Mouse (Mus musculus) kidney, postnatal 10 days (tissue): ENCODE data around the gene Arhgap17.
A peak's percentile ranks its signal among the peaks of the same experiment; 100 is the strongest.

Experiments
- DNase-seq: peaks from one replicate; pipeline ENCODE4 v3.0.0; 2021; ENCODE audit warnings: mixed read lengths

Gene Arhgap17

DNA sequence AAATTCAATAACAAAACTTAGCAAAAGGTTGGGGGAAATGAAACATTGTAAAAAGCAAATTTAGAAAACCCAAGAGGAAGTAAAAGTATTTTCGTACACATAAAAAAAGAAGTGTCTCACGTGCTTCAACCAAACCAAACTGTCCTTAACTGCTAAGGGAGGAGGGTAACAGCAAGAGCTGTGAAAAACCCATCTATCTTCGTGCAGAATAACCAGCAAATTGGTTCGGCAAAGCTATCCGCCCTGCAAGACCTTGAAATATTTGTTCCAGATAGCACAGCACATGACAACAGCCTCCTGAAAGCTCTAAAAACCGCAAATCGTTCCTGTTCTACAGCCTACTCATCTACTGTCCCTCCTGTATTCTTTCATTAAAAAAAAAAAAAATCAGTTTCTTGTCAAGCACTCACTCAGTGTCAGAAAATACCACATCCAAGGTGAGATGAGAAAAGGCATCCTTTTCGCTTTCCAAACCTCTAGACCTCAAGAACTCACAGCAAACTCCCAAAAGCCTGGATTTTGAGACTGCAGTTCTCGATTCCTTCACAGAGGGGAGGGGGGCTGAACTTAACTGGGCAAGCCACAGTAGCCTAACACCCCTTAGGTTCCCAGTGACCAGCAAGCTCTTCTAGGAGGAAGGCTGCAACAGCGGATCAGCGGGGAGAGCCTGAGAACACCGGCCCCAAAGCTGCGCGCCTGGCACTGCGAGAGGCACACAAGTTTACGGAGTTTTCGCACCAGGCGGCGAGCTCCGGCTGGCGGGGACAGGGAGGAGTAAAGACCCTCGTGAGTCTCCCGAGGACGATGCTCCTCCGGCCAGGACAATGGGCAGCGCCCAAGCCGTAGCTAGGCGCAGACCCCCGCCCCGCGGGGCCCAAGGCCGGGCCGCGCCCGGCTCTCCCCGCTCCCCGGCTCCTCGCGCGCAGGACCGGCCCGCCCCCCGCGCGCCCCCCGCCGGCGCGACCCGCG is 653 bp downstream of the Arhgap17 start:
- DNase-seq = peak; percentile 71

DNA sequence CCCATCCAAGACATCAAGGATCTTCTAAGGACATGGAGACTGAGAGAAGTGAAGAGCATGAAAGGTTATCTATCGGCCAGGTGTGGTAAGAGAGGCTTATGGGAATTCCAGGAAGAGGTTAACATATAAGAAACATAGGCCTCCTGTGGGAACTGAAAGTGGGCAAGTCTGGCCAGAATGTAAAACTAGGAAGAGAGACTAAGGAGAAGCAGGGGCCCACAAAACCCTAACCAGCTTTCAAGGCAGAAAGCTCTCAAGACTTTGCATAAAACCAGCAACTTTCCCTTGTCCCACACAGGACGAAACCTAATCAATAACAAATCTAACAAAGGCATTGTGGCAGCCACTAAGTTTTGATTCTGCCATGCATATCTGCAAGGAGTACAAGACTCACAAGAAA is 1.5 kb downstream of the Arhgap17 start:
- no peak for DNase-seq

DNA sequence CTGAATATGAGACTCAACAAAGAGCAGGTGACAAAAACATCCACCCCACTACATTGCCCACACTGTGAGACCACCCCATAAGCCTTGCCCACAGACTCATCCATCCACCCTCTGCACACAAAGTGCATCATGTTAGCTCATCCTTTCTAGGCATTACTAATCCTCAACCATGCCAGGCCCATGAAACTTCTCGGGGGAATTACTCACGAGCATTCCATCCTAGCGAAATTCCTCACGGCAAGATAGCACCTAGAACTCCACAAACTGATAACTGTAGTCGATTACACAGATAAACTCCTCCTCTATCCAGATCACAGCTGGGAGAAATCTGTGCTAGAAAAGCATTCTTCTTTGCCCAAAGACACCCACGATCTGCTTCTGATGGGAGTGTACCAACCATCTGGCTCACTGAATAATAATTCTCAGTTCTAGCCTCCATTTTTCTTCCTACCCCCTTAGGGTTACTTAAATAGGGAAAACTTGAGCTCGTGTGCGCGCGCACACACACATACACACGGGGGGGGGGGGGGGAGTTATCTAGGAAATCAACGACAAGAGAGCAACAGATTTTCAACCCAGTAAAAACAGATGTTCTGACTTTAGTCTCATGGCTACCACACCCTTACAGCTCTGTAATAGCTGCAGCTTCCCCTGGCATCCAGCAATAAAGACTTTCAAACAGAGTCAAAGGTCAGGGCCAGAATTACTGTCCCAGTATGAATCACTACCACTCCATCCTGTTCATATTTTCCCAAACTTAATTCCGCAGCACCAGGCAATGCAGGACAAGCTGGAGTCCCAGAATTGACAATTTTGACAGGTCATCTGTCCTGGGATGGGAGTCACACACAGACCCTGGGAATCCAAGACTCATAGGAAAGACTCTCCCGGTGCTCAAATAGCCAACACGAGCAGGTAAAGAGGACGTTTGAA is 2.2 kb downstream of the Arhgap17 start:
- DNase-seq = no peak

DNA sequence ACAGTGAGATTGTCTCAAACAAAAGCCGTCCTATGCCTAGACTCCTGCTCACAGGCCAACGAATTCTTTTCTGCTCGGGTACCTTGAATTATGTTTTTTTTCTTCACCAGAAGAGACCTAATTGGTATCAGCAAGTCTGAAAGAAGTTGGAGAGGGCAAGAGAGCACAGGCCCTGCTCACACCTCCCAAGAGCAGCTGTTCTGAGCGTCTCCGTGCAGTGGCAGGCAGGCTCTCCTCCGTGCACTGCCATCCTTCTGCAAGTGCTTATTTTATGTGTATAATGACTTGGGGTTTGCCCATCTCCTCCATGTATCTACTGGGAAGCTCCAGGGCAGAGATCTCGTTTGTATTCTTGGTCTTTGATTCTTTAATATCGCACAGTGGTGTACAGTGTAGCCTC is 2.9 kb downstream of the Arhgap17 start:
- DNase-seq = no peak

DNA sequence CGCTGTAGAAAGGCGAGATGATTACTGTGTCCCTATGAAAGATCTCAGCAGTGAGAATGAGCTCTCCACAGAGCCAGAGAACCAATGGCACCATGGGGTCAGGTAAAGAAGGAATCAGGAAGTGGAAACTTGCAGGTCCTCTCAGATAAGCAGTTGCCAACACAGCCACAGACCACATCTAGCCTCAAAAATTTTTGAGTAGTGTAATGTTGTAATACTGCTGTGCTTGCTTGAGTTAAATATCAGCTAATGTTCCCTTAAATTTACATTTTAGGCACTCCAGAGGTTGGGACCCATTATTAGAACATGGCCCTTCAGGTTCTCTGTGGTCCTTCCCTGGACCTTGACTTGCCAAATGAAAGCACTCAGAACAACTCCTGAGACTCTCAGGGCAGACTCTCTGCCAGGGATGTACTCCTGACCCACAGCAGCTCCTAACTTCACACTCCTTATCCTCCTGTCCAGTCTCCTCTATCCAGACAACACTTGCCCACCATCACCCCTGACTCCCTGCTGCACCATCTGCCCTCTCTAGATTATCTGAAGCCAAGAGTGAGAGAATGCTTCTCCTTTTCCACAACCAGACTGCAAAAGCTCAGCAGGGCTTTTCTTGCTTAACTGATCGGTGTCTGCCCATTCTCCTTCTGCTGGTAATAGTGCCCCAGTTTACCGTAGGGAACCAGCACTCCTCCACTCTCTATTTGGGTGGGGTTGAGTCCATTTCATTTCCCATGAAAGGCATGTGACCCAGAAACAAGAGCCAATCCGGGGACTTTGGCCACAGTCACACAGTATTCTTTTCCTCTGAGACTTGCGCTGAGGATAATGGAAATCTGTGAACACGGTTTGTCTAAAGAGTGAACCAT is 3.6 kb downstream of the Arhgap17 start:
- DNase-seq = no peak

DNA sequence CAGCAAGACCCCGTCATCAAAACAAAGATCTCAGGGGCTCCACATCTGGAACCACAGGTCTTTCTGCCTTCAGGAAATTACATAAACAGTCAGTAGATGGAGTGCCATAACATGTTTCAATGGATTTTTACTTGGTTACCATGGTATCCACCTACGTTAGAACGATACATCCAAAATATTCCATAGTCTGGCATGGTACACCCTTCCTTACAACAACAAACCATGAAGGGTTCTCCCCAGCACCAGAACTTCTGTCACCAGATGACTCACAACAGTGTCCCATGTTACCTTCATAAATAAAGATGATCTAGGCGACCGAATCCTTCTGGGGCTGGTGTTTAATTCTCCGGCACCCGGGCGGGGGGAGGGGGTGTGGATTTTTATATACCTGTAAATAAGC is 5.7 kb downstream of the Arhgap17 start:
- no peak for DNase-seq

DNA sequence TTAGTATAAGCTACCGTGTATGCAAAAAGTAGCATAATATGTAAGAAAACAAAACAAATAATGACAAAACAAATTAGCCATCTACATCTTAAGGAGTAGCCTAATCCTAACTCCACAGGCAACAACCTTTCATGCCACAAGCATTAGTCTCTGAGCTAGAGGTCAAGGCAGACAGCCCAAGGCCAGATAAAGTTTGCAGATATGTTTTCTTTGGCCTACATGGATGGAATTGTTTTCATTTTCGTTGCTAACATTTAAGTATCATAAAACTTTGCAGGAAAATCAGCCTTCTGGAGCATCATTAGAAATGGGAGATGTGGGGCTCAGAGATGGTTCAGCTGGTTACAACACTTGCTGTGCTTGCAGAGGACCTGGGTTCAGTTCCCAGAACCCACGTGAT is 6.9 kb downstream of the Arhgap17 start:
- peak; percentile 30 for DNase-seq

DNA sequence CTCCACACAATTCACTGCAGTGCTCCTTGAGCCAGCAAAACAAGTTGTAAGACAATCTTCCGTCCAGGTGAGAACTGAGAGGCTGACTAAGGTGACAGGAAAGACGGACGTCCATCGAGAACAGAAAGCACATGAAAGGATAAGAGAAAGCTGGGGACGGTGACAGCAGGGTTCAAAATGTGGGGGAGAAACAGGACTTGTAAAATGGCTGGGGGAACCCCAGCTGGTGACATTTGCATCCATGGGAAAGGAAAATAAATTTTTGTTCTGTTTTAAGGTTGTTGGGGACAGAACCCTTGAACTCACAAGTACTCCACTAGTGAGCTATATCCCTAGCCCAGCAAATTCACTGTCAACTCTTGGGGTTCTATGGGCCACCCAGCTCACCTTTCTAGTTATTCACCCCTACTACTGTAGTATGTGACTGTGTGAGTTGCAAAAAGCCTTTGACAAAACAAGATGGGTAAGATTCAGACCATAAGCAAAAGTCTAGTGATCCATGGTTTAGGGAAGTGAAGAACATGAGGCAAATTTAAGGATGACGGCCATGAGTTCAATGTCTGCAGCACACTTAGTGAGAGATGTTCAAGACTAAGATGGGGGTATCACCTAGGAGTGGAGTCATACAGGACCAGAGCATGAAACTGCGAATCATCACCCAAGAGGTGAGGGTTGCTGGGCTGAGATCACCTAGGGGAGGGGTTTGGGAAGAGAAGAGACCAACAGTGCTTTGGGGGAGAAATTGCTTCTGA is 8.3 kb downstream of the Arhgap17 start:
- DNase-seq = no peak

DNA sequence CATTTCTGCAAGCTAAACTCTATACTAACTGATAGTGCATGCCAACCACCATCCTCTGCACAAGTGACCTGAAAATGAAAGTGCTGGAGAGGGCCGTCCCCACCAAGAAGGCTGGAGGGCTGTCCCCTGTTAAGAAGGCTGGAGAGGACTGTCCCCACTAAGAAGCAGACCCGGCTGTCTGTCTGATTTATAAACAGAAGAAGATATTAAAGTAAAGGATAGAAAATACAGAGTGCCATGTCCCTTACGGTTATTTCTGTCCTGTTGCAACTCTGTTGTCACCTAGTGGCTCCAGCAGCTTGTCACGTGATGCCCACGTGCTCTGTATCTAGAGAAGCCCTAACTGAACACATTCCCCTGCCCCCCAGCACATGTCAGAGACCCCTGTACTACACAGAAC is 9.5 kb downstream of the Arhgap17 start:
- no peak for DNase-seq

DNA sequence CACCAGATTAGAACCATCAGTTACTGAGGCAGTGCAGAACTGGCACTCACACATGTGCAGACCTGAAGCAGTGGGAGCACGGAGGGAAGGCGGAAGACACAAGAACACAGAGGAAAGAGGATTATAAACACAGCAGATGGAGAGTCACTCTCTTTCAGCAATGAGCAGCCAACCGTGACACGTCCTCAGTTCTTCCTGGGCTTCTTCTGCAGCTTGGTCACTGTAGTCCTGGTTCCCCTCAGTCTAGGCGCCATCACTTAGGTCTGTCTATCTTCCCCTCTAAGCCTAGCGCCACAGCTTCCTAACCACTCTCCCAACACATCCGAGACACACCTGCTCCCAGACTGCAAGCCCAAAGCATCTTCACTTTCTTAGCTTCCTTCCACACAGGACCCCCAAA is 10.6 kb downstream of the Arhgap17 start:
- no peak for DNase-seq

DNA sequence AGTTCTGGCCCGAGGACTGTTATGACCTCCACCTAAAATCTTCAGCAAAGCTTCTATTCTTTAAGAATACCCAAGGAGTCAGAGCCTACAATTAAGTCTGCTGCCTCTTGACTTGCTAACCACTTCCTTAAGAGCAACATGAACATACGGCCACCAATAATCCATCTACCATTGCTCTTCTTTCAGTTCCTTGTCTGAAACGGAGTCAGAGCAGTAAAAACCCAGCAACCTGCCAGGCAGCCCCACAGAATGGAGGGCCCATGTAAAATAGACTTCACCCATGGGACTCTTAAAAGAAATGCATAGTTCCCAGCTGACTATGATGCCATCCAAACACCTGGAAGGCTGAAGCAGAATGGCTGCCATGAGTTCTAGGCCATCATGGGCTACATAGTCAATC is 13.6 kb downstream of the Arhgap17 start:
- DNase-seq = no peak

DNA sequence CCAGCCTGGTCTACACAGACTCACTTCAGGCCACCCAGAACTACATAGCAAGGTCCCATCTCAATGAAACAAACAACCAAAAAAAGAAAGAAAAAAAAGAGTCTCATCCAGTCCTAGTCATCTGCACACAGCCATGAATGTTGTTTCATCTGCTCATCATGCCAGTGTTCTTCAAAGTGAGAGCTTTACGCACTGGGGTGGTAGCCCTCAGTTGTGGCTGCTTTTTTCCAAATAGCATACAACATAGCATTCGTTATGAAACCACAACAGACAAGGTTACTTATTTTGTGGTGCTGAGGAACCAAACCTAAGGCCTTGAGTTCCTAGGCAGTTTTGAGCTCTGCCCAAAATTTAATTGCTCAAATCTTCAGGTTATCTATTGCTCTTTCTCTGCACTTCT is 14.9 kb downstream of the Arhgap17 start:
- DNase-seq = no peak

DNA sequence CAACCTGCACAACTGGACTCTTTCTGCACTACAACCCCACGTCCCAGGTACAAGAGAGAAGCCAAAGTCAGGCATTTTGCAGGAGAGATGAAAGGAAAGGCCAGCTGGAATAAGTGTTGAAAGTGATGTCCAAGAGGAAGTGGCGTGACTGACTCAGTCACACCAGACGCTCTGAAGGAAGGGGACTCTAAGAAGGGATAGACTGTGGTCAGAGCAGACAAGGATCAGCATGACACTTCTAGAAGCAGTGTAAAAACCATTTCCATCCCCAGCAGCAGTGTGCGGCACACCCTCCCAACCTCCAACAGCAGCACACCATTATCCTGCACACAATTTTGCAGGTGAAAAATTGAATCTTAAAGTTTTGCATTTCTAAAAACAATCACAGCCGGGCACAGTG is 15.3 kb downstream of the Arhgap17 start:
- DNase-seq = no peak

DNA sequence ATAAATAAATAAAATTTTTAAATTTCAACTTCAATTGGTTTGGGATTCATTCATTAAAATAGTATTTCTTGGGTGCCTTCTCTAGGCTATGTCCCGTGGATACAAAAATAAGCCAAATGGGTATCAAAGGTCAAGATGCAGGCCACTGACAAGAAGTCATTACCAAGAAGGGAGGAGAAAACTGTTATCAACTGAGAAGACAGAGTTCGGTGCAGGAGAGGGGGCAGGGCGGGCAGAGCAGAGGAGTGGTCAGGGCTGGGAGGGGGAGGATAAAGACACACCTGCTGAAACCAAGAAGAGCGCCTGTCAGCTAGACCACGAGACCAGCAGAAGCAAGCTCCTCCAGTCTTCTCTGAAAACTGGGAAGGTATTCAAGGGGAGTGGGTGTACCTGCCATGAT is 15.8 kb downstream of the Arhgap17 start:
- no peak for DNase-seq

DNA sequence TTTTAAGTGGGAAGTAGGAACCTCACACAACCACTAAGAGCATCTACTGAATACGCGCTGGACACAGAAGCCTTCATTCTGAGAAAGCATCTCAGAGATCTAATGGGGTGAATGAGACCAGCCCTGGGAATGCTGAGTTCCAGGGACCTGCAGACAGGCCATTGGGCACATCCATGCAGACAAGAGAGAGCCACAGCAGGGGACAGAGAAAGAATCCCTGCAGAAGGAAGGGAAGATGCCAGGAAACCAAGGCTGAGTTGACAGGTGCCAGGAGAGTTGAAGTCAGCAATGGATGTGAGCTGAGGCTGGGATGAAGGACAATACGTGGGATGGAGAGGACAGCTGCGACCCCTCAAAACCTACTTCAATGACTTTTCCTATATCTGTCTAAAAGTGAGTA is 16.6 kb downstream of the Arhgap17 start:
- no peak for DNase-seq

DNA sequence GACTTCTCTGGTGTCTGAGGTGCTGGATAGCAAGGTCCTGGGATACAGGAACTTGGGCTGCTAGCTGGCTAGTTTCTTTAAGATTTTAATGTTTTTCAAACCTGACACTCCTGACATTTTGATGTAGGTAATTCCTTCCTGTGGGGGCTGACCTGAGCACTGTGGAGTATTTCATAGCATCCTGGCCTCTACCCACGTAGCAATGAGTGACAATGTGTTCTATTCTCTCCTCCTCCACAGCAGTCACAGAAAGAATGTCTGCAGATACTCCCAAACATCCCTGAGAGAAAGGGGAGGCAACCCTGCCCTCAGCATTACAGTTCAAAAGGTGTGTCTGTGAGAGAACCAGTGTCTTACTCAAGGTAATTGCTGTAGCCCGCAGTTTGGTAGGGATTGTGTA is 19.5 kb downstream of the Arhgap17 start:
- DNase-seq = no peak

DNA sequence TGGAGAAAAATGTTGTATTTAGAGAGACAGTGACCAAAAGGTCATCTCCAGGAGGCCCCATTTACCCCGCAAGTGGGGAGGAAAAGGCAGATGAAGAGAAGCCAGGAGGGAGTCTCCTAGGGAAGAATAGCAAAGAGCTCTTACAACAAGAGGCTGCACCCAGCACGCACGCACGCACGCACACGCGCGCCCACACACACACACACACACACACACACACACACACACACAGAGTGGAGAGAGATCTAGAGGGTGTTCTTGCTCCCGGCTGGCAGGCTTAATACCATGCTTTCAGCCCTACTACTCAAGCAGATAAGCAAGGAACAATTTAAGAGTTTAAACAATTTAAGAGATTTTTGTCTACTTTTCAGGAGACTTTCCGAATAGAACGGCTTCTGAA is 19.9 kb downstream of the Arhgap17 start:
- no peak for DNase-seq

DNA sequence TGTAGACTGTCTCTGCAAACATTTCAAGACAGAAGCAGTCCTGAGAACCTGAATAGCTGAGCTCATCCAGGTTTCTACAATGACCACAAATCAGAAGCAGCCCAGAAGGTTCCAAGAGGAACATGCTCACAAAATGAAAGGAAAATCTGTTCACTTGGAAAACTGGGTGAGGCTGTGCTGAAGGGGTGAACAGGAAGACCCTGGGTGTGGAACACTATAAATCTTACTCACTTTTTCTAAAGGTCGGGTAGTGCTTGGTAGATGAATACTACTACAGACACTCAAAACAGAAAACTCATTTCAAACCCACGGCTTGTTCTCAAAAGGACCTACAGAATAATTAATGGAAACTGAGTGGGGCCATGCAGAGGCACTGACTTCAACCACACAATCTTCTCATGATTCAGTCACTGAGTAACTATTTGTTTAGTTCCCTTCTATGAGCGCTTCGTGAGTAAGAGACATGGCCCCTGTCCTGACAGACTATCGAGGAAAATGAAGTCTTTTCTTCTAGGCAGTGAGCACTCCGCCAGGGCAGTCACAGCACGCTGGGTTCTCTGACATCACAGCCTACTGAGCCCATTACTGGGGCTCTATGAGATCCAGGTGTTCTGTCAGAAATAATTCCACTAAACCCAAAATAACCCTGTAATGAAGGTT is 23.0 kb downstream of the Arhgap17 start:
- no peak for DNase-seq

DNA sequence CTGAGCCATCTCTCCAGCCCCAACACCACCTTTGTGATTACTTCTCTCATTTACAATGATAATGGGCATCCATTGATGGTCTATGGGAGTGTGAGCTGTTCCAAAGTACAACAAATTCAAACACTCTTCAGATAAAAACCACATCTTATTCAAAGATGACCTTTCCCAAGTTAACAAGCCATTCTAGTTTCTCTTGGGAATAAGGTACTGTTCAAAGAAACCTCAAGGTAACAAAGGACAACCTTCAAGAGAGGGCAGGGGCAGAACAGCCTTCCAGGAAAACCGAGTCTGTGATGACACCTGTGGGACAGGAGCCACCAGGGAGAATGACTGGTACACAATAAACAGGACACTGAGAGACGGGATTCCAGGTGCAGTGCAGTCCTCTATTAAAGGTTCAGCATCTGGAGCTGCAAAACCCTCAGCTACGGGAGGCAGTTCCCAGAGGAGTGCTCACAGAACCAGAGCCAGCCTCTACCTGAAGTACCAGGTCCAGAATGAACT is 24.6 kb downstream of the Arhgap17 start:
- DNase-seq = no peak

DNA sequence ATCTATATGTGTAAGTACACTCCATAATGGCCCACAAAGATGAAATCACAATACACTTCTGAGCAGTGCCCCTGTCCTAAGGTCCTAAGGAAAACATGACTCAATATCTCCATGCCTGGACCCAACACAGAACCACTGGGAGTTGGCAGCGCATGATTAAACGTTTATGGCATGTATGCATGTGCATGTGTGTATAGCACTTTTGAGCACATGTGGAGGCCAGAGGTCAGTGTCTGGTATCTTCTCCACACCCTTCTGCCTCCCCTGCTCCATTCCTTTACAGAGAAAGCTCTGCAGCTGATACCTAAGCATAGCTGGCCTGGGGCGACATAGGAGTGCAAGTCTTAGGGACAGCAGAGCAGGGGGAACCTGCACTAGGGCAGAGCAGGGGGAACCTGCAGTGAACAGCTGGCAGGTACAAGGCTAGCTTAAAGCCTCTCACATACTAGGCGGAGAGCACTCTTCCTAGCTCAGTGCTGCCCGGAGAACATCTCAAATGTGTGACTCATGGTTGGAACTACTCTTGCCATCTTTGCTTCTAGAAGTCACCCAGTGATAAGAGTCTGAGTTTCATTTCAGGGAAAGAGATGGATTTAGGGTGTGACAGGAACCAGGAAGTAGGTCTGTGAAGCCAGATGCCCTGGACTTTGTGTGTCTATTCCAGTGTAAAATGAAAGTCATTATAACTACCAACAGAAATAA is 25.5 kb downstream of the Arhgap17 start:
- no peak for DNase-seq

DNA sequence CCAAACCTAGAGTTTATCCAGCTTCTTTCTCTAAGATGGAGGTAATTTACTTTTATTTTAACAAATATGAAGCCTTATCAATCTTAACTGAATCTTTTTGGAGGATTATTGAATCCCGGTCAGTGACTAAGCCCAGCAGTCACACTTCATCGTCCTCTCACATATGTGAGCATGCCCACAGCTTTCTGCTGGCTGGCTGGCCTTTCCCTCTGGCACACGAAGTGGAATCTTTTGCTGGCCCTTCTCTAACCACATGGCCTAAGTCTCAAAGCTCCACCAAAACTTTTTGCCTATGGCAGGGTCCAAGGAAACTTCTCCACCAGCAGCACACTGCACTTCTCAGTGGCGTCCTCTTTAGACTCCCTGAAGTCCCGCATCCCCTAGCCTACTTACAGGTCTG is 27.8 kb downstream of the Arhgap17 start:
- DNase-seq = no peak
